Mouse (Mus musculus) liver, adult 2 months (tissue): ENCODE data around the gene Ahdc1. TPM values are rescaled to one million over a fixed set of nuclear protein-coding genes. Genes with fewer than 3 reads are reported as not detected.

Experiments used
- DNase-seq: peaks from one replicate; pipeline ENCODE4 v3.0.0-alpha.2; 2011; ENCODE audit warnings: low read depth, low spot score; ENCODE audit errors: extremely low read depth
- H3K27ac ChIP-seq: fragments of 200-500 bp; replicated peaks from 2 replicates; pipeline ENCODE4 v1.5.1; 2012; ENCODE audit warnings: low read depth, mild to moderate bottlenecking, control low read depth, inconsistent platforms, low read length; ENCODE audit not compliant: insufficient read depth
- H3K27me3 ChIP-seq: fragments of 200-500 bp; 2 replicates; pipeline ENCODE4 v1.6.1; 2012; ENCODE audit warnings: mild to moderate bottlenecking, moderate library complexity, low read length, inconsistent platforms; ENCODE audit not compliant: control insufficient read depth, insufficient read depth
- H3K36me3 ChIP-seq: fragments of 200-500 bp; 2 replicates; pipeline ENCODE4 v1.6.1; 2012; ENCODE audit warnings: low read length, inconsistent platforms; ENCODE audit not compliant: control insufficient read depth, insufficient read depth
- H3K4me1 ChIP-seq: fragments of 200-500 bp; 2 replicates; pipeline ENCODE4 v1.6.1; 2011; ENCODE audit warnings: low read length; ENCODE audit not compliant: control insufficient read depth, insufficient read depth
- H3K4me3 ChIP-seq: fragments of 200-500 bp; 2 replicates; pipeline ENCODE4 v1.5.1; 2011; ENCODE audit warnings: low read depth, mild to moderate bottlenecking, control low read depth, low read length, moderate library complexity; ENCODE audit not compliant: insufficient read depth
- H3K79me2 ChIP-seq: fragments of 200-500 bp; 2 replicates; pipeline ENCODE4 v1.6.1; 2012; ENCODE audit warnings: inconsistent platforms, mild to moderate bottlenecking, low read length, moderate library complexity; ENCODE audit not compliant: control insufficient read depth, insufficient read depth
- H3K9ac ChIP-seq: fragments of 200-500 bp; 2 replicates; pipeline ENCODE4 v1.6.1; 2012; ENCODE audit warnings: low read depth, mild to moderate bottlenecking, control low read depth, inconsistent platforms, low read length
- CTCF ChIP-seq: fragments of 200-500 bp; IDR thresholded peaks from 2 replicates; pipeline ENCODE4 v1.5.1; 2011; ENCODE audit warnings: low read depth, low read length, control low read depth
- POLR2A ChIP-seq: fragments of 200-500 bp; IDR thresholded peaks from 2 replicates; pipeline ENCODE4 v1.6.1; 2011; ENCODE audit warnings: low read length, control low read depth; ENCODE audit not compliant: insufficient read depth; ENCODE audit errors: extremely low read depth
- WGBS: fragments of 180-500 bp; shearing (Covaris S2); methylation state at CpG from one replicate; pipeline ENCODE4 v1.1.7; 2018; 5-methylcytosine and 5-hydroxymethylcytosine counted together
- polyA plus RNA-seq: library from polyadenylated mRNA; depleted of rRNA; stranded (reverse); fragments of >200 nt; gene quantifications from 2 replicates; pipeline ENCODE4 v1.2.3, GENCODE M21; 2012
- total RNA-seq: library from RNA; depleted of rRNA; stranded (reverse); fragments of >200 nt; gene quantifications from 2 replicates; pipeline ENCODE4 v1.2.3, GENCODE M21; 2014

The Ahdc1 gene
- total and polyA plus RNA-seq, 2 experiments, result 2.4 to 8.7 TPM

DNA sequence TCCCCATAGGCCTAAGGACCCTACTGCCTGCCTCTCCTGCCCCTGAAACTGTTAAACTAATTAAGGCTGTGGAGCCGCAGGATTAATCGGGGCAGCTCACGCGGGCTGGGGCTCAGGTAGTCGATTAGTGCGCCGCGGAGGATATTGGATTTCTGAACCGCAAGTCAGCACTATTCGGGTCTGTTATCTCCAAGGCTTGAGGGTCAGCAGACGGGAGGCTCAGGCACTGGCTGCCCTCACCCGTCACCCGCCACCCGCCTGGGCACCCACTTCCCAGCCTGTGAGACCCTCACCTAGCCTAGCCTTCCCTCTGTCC lies 40.4 kb downstream of the Ahdc1 start:
- no peak overlapping the region for H3K27ac ChIP-seq
- TF ChIP-seq CTCF (no peak), POLR2A (no peak)
- 62% methylated on average over 14 of the region's 14 CpGs for WGBS
- peaks cover 24% of the 10 kb centered on the region for H3K79me2 ChIP-seq
- no peak for DNase-seq
- H3K27me3 ChIP-seq, result no peaks in the 10 kb centered on the region
- no peak overlapping the region for H3K9ac ChIP-seq
- peaks cover 29% of the 10 kb centered on the region for H3K4me1 ChIP-seq
- no peaks in the 10 kb centered on the region for H3K36me3 ChIP-seq
- H3K4me3 ChIP-seq, result no peak overlapping the region

DNA sequence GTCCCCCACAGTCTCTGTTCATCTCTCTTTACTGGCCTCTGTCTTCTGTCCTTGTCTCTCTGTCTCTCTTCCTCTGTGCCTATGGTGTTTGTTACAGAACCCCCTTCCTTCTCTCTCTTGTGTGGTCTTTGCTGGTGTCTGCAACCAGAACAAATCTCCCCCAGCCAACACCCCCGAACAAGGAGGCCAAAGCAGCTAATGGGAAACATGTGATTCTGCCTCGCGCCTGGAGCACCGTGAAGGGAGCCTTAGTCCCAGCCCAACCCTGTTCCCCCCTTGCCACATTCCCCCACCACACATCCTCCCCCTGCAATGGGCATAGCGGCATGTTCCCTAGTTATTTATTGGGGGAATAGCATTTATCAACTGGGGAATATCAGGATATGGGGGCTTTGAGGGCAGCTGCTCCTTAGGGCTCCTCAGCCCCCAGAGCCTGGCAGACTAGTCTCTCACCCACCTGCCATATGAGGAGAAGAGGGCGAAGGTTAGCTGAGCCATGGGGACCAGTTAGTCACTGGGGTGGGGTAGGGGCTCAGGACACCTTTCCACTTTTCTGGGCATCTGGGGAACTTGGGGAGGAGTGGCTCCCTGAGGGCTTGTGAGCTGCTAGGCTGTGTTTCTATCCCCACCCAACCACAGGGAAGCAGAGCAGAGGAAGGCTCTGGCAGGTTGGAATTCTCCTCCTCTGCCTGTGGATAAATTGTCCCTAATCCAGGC lies 41.1 kb downstream of the Ahdc1 start:
- H3K79me2 ChIP-seq, result peaks cover 18% of the 10 kb centered on the region
- TF ChIP-seq CTCF (no peak), POLR2A (no peak)
- H3K4me1 ChIP-seq, result peaks cover 31% of the 10 kb centered on the region
- whole genome bisulfite sequencing, result 84% methylated on average over 6 of the region's 6 CpGs
- H3K27me3 ChIP-seq, result no peaks in the 10 kb centered on the region
- no peak overlapping the region for H3K4me3 ChIP-seq
- H3K9ac ChIP-seq, result no peak overlapping the region
- H3K36me3 ChIP-seq, result no peaks in the 10 kb centered on the region
- H3K27ac ChIP-seq, result no peak overlapping the region
- no peak for DNase-seq

DNA sequence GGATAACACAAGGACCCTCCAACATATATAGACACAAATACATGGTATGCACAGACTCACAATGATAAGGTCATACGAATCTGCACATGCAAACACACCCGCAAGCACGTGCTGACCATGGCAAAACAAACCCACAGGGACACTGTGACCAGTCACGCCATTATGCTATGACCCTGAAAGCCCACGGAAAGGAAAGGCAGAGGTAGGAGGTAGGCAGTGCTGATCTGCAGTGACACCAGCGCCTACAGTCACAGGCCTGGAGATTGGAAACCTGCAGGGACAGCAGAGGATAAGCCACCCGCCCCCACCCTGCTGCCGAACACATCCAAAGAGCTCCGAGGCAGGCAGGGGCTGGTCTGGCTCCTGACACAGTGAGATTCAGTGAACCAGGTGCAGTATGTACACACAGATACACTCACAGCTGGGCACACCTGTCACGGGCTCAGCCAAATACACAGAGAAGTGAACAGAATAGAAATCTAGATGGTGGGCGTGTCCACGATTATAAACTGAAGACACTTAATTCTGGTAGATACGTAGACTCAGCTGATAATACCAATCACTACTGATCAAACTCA lies 42.0 kb downstream of the Ahdc1 start:
- H3K27ac ChIP-seq, result no peak overlapping the region
- H3K4me1 ChIP-seq, result peaks cover 38% of the 10 kb centered on the region
- H3K9ac ChIP-seq, result no peak overlapping the region
- DNase-seq, result no peak
- TF ChIP-seq POLR2A, result no peak
- no peak for TF ChIP-seq CTCF
- peaks cover 18% of the 10 kb centered on the region for H3K79me2 ChIP-seq
- H3K27me3 ChIP-seq, result no peaks in the 10 kb centered on the region
- H3K36me3 ChIP-seq, result no peaks in the 10 kb centered on the region
- H3K4me3 ChIP-seq, result no peak overlapping the region
- WGBS, result 90% methylated on average over 13 of the region's 13 CpGs

DNA sequence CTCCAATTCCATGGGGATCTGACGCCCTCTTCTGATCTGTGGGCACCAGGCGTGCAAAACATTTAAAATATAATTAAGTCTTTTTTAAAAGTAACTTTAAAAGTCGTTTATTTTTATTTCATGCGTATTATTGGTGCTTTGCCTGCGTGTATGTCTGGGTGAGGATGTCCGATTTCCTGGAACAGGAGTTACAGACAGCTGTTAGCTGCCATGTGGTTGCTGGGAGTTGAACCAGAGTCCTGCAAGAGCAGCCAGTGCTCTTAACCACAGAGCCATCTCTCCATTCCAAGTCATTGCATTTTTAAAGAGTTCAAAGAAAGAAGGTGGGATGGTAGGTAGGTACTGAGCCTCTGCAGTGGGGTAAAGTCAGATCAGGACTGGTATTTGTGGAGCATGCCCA lies 43.5 kb downstream of the Ahdc1 start:
- Histone ChIP-seq H3K27ac (no peak overlapping the region), H3K4me3 (no peak overlapping the region), H3K4me1 (peaks cover 35% of the 10 kb centered on the region), H3K27me3 (no peaks in the 10 kb centered on the region), H3K79me2 (peaks cover 18% of the 10 kb centered on the region), H3K9ac (no peak overlapping the region), H3K36me3 (no peaks in the 10 kb centered on the region)
- WGBS, result 83% methylated on average over 6 of the region's 6 CpGs
- no peak for DNase-seq
- TF ChIP-seq CTCF (no peak), POLR2A (no peak)

DNA sequence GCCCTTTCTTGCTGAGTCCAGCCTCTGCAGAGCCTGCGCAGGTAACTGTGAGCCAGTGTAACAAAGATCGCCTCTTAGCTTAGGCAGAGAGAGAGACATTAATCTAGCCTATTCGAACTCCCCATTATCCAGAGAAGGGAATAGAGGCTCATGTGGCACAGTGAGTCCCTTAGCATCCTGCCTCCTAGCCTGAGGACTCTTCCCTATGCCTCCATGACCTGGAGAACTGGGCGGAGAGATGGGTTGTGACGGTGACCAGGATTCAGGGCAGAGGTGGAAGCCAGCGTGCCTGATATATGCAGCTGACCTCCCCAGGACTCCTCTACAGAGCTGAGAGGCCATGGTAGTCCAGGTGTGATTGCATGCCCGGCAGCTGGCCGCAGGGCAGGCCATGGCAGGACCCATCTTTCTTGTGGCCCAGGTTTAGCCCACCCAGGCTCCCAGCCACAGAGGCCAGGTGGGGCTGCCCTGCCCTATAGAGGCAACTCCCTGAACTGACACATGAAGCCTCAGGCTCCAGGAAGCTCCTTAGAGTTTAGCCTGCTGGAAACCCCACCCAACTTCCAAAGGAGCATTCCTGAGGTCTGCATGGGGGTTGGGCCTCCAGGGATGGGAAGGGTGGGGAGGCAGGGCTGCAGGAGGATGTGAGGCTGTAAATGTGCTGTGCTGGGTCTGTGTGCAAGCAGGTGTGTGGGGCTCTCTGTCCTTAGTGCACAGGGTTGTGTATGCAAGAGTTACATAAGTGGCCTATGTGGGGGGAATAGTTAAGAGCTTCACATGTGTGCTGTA lies 44.3 kb downstream of the Ahdc1 start:
- H3K4me3 ChIP-seq, result no peak overlapping the region
- DNase-seq, result no peak
- H3K4me1 ChIP-seq, result peaks cover 29% of the 10 kb centered on the region
- TF ChIP-seq POLR2A, result no peak
- no peak for TF ChIP-seq CTCF
- H3K79me2 ChIP-seq, result peaks cover 18% of the 10 kb centered on the region
- H3K36me3 ChIP-seq, result no peaks in the 10 kb centered on the region
- 85% methylated on average over 8 of the region's 8 CpGs for WGBS
- H3K9ac ChIP-seq, result no peak overlapping the region; the same call in 1 of the 2 replicates
- peak overlapping the region; percentile 42 for H3K27ac ChIP-seq
- H3K27me3 ChIP-seq, result no peaks in the 10 kb centered on the region
